Mouse (Mus musculus) heart, adult 2 months (tissue): ENCODE measurements around the gene Slc24a3.

Source experiments
- CTCF ChIP-seq: fragments of 200-600 bp; IDR thresholded peaks from 2 replicates; pipeline ENCODE4 v1.8.1; 2022; ENCODE audit warnings: antibody characterized with exemption, mild to moderate bottlenecking, moderate library complexity
- EP300 ChIP-seq: fragments of 200-500 bp; IDR thresholded peaks from 2 replicates; pipeline ENCODE4 v1.6.1; 2011; ENCODE audit warnings: low read depth, low read length, control low read depth; ENCODE audit not compliant: insufficient read depth
- POLR2A ChIP-seq: fragments of 200-500 bp; IDR thresholded peaks from 2 replicates; pipeline ENCODE4 v1.6.1; 2011; ENCODE audit warnings: mild to moderate bottlenecking, low read depth, low read length, control low read depth; ENCODE audit not compliant: insufficient read depth

DNA sequence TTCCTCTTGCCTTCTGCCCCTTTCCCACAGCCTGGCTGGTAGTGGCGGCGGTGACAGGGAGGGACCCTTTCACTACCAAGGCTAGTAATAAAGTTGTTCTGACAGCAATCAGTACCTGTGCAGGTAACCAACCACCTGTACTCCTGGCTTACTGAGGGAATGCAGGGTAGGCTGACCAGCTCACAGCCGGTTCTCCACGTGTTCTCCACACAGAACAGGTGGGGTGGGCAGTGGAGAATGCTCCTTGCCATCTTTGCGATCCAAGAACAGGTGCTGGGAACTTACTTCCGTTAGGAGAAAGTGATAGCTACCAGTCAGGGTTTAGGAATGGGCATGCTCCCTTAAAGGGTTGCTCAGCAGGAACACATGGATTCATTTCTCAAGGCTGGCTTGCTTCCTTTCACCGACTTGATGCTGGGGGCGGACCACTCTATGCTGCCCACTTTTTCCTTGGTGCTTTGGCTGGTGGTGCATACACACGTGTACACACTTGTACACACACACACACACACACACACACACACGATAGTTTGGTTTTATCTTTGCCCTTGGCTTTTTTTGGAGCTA, 934 bp downstream of the Slc24a3 start:
- no peak for TF ChIP-seq POLR2A
- no peak for TF ChIP-seq CTCF
- no peak for TF ChIP-seq EP300
